Mouse (Mus musculus): Measurements from ENCODE around the gene Vmn1r123.
"Not testable (repeated sequence)": the region's sequence is repeated elsewhere in the genome, so short reads cannot be mapped to it uniquely, and the experiment has no call there.

Gene Vmn1r123

GRCm38 (mm10) chr7:21161885-21162284, at the start of gene Vmn1r123:
Gene Vmn1r123 (plus strand): TSS chr7:21162185.
- DNase-seq = not testable (repeated sequence)

GRCm38 (mm10) chr7:21134028-21134427, 28.0 kb upstream of the Vmn1r123 start, which contains the start of gene Vmn1r122:
Gene Vmn1r122 (minus strand): TSS chr7:21134128.
- DNase-seq = not testable (repeated sequence)

GRCm38 (mm10) chr7:21190323-21190722, 28.3 kb downstream of the Vmn1r123 start, which contains the start of gene Gm5157:
Gene Gm5157 (minus strand): TSS chr7:21190423.
- DNase-seq = not testable (repeated sequence)

All from thymus, postnatal 36 days (tissue).